Mouse (Mus musculus) E14TG2a.4 (cell line): ENCODE results near the gene Tigd3.
A peak's percentile ranks its signal among the peaks of the same experiment; 100 is the strongest.

Experiments used
- H3K27me3 ChIP-seq: 2 replicates; pipeline ENCODE4 v1.6.1; 2014; ENCODE audit warnings: low read length, control low read depth; ENCODE audit not compliant: insufficient read depth
- H3K36me3 ChIP-seq: 2 replicates; pipeline ENCODE4 v1.6.1; 2014; ENCODE audit warnings: low read length, control low read depth; ENCODE audit not compliant: insufficient read depth
- H3K4me1 ChIP-seq: replicated peaks from 2 replicates; pipeline ENCODE4 v1.6.1; 2014; ENCODE audit warnings: low read depth, low read length, control low read depth
- H3K4me3 ChIP-seq: replicated peaks from 2 replicates; pipeline ENCODE4 v1.5.1; 2014; ENCODE audit warnings: mild to moderate bottlenecking, low read length
- H3K9me3 ChIP-seq: 2 replicates; pipeline ENCODE4 v1.6.1; 2014; ENCODE audit warnings: low read length, control low read depth
- CTCF ChIP-seq: conservative IDR thresholded peaks from 2 replicates; pipeline ENCODE4 v1.5.1; 2014; ENCODE audit warnings: low read length
- NANOG ChIP-seq: IDR thresholded peaks from 2 replicates; pipeline ENCODE4 v1.6.1; 2014; ENCODE audit warnings: borderline replicate concordance, low read length, mixed read lengths
- POU5F1 ChIP-seq: IDR thresholded peaks from 2 replicates; pipeline ENCODE4 v1.6.1; 2014; ENCODE audit warnings: low read length, borderline replicate concordance

Gene Tigd3

DNA sequence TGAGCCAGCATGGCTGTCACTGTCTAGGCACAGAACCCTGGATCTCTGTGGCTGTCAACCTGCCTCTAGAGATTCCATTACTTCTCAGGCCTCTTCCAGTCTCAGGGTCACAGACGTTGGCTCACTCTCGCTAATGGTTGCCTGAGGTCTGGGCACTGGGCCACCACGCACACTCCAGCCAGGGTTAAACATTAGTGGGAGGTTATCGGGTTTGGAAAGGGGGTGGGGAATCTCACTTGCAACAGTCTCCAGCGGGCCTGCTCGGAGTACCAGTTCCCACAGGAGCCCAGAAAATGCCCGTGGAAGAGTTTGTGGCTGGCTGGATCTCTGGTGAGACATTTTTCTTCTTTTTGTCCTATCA, 15.6 kb downstream of the Tigd3 start:
- H3K4me1 ChIP-seq, result peaks cover 55% of the 10 kb centered on the region
- no peaks in the 10 kb centered on the region for H3K9me3 ChIP-seq
- no peaks in the 10 kb centered on the region for H3K27me3 ChIP-seq
- TF ChIP-seq POU5F1 (no peak), CTCF (no peak), NANOG (no peak)
- peaks cover 6% of the 10 kb centered on the region for H3K36me3 ChIP-seq
- H3K4me3 ChIP-seq, result peak overlapping the region; percentile 43; the same call in 1 of the 2 replicates

DNA sequence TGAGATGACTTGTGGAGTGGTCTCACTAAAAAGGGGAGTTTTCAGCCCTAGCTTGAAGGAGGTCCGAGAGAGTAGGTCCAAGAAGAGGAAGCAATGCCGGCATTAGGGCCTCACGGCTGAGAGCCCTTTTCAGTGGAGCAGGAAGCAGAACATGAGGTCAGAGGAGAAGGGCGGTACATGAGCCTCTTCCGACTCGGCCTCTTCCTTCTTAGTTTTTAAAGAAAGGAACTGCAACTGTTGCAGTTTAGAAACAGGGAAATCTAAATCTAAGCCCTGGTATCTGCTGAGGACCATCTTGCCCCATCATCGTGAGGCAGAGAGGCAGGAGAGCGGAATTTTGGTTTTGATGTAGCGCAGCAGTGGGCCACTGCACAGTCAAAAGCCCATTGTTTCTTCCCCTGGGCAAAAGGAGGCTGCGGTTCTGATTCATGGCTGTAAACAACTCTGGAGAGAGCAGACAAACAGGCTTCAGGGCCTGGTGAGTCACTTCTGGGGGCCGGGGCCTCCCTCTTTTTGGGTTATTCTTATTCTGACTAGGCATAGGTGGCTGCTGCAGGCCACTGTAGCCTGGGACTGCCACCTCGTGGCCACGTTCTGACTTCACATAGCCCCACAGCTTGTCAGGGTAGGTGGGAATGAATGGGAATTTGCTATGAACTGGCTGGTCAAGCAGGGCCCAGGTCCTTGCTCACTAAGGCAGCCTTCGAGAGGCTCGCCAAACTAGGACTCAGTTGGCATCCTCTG, 16.2 kb downstream of the Tigd3 start, which contains the start of gene Slc25a45:
Gene Slc25a45 (plus strand): TSS at position 191 of the 744 bp plus-strand sequence.
- Histone ChIP-seq H3K4me3 (peak within 1 kb of the TSS; percentile 43), H3K9me3 (no peaks in the 10 kb centered on the region), H3K36me3 (peaks cover 12% of the 10 kb centered on the region), H3K4me1 (peaks cover 60% of the 10 kb centered on the region), H3K27me3 (no peaks in the 10 kb centered on the region)
- TF ChIP-seq CTCF (peak; percentile 42; the same call in 1 of the 2 replicates), NANOG (no peak)

DNA sequence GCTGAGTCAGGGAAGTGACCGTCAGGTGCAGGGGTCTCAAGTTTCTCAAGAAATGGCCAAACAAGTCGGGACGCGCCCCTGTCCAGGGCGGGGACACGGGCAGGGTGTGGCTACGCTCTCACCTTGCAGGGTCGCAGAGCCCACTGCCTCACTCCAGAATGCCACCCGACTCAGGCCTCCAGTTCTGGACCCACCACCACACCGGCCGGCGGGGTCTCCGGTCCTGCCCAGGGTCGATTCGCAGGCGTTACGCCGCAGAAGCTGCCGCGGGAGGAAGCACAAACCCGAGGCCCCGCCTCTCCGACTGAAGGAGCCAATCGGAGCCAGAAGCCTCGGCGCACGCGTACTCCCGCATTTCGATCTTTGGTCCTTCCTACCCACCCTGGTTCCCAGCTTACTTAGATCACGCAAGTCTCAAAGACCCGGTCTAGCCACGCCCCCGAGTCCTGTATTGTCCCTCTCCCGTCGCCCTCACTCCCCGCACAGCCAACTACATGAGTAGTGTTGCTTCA, 18.9 kb downstream of the Tigd3 start, which contains the start of gene Frmd8:
Gene Frmd8 (minus strand): TSS at position 306 of the 512 bp plus-strand sequence.
- Histone ChIP-seq H3K4me1 (peaks cover 79% of the 10 kb centered on the region), H3K36me3 (peaks cover 32% of the 10 kb centered on the region), H3K9me3 (no peaks in the 10 kb centered on the region), H3K4me3 (peak within 1 kb of the TSS; percentile 93), H3K27me3 (no peaks in the 10 kb centered on the region)
- TF ChIP-seq POU5F1 (no peak), CTCF (no peak), NANOG (no peak)

DNA sequence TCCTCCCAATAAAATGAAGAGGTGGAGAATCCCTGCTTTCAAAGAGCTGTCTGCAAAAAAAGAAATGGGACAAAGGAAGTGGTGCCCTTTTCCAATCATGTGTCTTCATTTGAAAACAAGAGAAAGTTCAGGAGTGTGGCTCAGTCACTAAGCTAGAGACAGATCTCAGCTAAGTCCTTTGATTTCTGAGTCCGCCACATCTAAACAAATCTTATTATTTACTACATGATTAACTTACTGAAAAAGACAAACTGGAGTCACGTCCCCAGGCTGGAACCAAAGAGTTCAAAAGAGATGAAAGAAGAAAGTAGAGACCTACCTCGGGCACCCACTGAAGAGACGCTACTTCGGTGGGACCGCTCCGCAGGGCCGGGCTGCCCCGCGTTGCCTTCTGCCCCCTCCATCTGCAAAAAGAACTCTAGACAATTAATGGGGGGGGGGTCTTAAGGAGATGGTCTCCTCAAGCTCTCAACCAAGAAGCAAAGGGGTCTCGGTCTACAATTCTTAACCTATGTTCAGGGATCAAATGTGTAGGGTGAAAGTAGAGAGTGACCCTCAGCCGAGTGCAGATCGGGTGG, 19.5 kb downstream of the Tigd3 start:
- H3K27me3 ChIP-seq, result no peaks in the 10 kb centered on the region
- H3K4me1 ChIP-seq, result peaks cover 75% of the 10 kb centered on the region
- H3K9me3 ChIP-seq, result no peaks in the 10 kb centered on the region
- peak overlapping the region; percentile 93 for H3K4me3 ChIP-seq
- TF ChIP-seq CTCF (no peak), POU5F1 (no peak), NANOG (no peak)
- H3K36me3 ChIP-seq, result peaks cover 38% of the 10 kb centered on the region

DNA sequence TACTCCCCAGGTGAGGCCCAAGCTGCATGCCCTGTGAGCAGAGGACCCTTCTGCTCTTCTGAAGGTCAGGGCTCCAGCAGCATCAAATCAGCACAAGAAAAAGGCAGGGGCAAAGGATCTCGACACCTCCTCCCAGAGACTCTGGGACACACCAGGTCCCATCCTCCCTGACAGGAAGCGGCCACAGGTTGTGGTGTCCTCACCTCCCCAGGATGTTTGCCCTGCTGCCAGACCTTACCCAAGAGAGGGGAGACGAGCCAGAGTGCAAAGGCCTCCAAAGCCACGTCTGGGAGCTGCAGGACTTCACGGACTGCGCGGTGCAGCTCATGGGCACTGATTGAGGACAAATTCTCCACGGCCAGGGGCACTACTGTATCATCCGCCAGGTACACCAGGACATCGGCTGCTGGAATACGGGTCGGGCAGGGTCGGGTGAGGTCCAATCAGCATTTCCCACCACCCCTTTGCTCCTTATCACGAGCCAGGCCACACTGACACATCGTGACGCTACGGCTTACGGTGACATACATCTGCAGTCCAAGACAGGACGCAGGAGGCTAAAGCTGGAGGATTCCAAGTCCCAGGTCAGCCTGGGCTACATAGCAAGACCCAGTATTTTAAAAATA, 20.9 kb downstream of the Tigd3 start:
- Histone ChIP-seq H3K9me3 (no peaks in the 10 kb centered on the region), H3K4me3 (peak overlapping the region; percentile 29), H3K36me3 (peaks cover 52% of the 10 kb centered on the region), H3K4me1 (peaks cover 65% of the 10 kb centered on the region), H3K27me3 (no peaks in the 10 kb centered on the region)
- TF ChIP-seq CTCF, result no peak
- TF ChIP-seq NANOG, result no peak
- TF ChIP-seq POU5F1, result no peak

DNA sequence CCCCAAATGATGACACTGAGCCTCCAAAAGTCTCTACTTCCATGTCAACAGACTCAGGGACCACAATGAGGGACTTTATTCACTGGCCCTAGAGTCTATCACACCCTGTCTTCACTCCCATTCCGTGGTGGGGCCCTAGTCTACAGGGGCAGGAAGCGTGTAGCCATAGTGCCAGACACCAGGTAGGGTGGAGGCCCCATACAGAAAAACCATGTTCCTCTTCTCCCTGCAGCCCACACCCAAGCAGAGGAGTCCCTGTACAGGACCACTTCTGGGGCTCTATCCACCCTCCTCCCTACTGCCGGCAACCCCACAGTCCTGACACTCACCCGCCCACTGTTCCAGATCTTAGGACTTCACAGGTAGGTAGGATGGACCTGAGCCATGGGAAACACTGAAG, 21.4 kb downstream of the Tigd3 start:
- Histone ChIP-seq H3K27me3 (no peaks in the 10 kb centered on the region), H3K4me1 (peaks cover 60% of the 10 kb centered on the region), H3K4me3 (peak overlapping the region; percentile 29), H3K9me3 (no peaks in the 10 kb centered on the region), H3K36me3 (peaks cover 57% of the 10 kb centered on the region)
- no peak for TF ChIP-seq POU5F1
- TF ChIP-seq NANOG, result no peak
- TF ChIP-seq CTCF, result no peak

DNA sequence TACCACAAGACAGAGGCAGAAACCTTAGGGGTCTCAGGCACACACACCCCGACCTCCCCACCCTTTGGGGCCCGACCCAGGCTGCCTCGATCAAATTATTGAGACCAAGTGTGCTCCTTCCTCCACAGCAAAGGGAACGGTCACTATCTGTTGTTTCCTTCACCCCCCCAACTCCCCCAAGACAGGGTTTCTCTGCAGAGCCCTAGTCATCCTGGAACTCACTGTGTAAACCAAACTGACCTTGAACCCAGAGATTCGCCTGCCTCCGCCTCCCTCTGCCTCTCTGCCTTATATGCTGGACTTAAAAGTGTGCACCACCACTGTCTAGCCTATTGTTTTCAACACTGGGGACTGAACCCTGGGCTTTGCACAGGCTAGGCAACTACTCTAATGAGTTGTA, 22.3 kb downstream of the Tigd3 start:
- TF ChIP-seq CTCF (no peak), NANOG (no peak), POU5F1 (no peak)
- Histone ChIP-seq H3K4me1 (peaks cover 54% of the 10 kb centered on the region), H3K27me3 (no peaks in the 10 kb centered on the region), H3K9me3 (no peaks in the 10 kb centered on the region), H3K4me3 (peak overlapping the region; percentile 20; the same call in 1 of the 2 replicates), H3K36me3 (peaks cover 66% of the 10 kb centered on the region)

DNA sequence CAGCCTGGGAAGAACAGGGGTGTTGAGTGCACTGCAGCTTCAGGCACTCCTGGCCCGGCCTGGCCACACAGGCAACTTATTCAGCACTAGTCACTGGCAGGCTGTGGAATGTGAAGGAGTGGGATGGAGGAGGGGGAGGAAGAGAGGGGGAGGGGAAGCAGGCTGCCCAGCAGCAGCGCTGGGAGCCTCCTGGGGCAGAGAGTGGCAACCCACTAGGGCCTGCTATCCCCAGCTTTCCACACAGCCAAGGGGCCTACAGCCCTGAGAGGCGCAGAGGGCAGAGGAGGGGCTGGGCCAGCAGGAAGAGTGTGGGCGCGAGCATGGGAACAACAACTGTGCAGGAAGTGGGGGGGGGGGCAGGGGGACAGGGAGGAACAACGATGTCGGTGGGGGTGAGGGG, 22.7 kb downstream of the Tigd3 start:
- no peak for TF ChIP-seq CTCF
- no peak for TF ChIP-seq POU5F1
- no peak for TF ChIP-seq NANOG
- Histone ChIP-seq H3K36me3 (peaks cover 70% of the 10 kb centered on the region), H3K4me3 (peak overlapping the region; percentile 20; the same call in 1 of the 2 replicates), H3K4me1 (peaks cover 55% of the 10 kb centered on the region), H3K9me3 (no peaks in the 10 kb centered on the region), H3K27me3 (no peaks in the 10 kb centered on the region)

DNA sequence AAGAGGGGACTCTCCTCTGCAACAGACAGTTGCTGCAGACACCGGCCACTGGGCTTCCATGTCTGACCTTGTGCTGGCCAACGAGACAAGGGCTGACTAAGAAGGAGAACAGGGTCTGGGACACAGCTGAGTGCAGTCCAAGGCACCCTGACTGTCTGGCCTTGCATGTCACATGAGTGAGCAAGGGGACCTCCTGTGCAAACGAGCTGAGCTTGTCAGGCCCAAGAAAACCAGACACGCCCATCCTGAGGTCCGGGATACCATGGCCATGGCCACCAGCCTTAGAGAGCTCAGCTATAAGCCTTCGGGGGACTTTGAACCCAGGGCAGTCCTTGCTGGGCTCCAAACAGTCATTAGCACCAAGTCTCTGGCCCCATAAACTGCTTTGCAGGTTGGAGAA, 25.9 kb downstream of the Tigd3 start:
- no peak for TF ChIP-seq CTCF
- TF ChIP-seq NANOG, result no peak
- TF ChIP-seq POU5F1, result no peak
- H3K27me3 ChIP-seq, result no peaks in the 10 kb centered on the region
- peaks cover 93% of the 10 kb centered on the region for H3K36me3 ChIP-seq

More for the DNA sequence above, 25.9 kb downstream of the Tigd3 start:
- H3K9me3 ChIP-seq, result no peaks in the 10 kb centered on the region
- H3K4me1 ChIP-seq, result peaks cover 40% of the 10 kb centered on the region
- H3K4me3 ChIP-seq, result no peak overlapping the region
